Mouse (Mus musculus): ENCODE data around the gene Olfr305.
"Not testable (repeated sequence)": the region's sequence is repeated elsewhere in the genome, so short reads cannot be mapped to it uniquely, and the experiment has no call there.

The Olfr305 gene

DNA sequence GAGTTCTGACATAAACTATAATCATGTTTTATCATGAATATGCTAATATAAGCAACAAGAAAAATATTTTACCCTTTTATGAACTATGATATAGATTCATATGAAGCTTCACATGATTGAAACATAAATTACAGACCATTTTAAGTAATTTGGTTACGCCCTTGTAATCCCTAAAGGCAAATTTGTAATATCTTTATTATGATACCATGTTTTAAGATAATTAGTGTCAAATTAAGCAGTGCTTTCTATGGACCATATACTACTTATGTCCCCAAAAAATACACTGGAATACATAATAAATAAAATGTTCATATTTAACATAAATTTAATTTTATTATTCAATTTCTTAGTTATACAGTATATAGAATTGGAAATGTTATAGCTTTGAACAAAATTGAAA is at the start of gene Olfr305:
Gene Olfr305 (minus strand): TSS at position 101 of the 400 bp plus-strand sequence.
- no peak for DNase-seq

DNA sequence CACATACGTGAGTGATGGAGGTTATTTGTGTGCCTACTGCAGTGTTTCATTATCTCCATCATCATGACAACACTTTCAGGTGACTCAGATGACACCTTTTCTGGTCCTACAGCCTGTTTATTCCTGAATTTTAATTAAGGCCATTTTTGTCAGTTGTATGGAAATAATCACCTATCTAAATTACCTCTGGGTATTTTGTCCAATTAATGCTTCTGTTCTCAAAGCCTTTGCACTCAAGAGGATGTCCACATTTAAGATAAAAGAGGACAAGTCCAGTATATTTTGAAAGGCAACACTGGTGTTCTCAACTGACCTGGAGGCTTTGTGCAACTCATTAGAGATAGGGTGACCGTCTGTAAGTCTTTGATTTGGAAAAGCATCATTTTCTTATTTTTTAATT is 36.8 kb upstream of the Olfr305 start, which contains the start of gene Olfr301:
Gene Olfr301 (plus strand): TSS at position 301 of the 400 bp plus-strand sequence.
- DNase-seq: no peak

DNA sequence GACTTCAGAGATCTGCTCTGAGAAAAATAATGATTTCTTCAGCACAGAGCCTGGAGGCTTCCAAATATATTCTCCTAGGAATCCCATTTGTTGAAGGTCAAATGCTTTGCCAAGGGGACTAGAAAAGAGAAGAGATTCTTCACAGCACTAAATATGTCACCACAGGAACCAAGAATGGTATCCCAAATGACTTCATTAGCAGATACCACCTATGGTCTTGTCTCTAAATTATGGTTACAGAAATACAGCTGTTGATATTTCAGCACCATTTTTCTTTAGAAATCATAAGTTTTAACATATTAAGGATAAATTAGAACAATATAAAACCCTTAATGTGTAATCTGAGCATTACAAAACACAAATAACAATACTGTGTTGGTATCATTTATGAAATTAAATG is 31.0 kb upstream of the Olfr305 start, which contains the start of gene Olfr303:
Gene Olfr303 (minus strand): TSS at position 101 of the 400 bp plus-strand sequence.
- no peak for DNase-seq

DNA sequence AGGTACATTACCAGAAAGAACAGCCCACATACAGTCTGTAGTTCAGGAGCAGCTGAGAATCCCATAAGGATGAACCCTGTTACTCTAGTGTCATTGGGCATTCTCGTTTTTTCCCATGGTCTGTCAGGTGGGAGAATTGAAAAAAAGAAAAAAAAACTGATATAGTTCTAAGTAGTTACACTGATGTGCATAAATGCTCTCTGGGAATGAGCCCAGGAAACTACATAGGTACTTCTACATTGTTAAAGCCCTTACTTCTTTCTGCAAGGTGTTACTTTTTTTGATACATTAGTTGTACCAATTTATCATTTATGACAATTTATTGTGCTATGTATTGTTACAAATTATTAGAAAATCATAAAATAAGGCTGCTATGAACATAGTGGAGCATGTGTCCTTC is 19.8 kb upstream of the Olfr305 start, which contains the start of gene Olfr304:
Gene Olfr304 (minus strand): TSS at position 101 of the 400 bp plus-strand sequence.
- DNase-seq: no peak

DNA sequence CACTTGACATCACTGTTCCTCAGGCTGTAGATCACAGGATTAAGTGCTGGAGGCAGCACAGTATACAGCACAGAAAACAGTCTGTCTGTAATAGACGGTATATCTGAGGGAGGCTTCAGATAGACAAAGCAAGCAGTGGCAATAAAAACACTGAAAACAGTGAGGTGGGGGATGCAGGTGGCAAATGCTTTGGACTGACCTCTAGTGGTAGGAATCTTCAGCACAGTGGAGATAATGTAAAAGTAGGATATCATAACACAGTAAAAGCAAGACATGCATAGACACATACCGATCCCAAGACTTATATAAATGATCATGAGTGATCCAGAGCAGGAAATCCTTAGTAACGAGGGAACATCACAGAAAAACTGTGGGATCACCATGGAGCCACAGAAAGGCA is 19.0 kb upstream of the Olfr305 start:
- DNase-seq: no peak

DNA sequence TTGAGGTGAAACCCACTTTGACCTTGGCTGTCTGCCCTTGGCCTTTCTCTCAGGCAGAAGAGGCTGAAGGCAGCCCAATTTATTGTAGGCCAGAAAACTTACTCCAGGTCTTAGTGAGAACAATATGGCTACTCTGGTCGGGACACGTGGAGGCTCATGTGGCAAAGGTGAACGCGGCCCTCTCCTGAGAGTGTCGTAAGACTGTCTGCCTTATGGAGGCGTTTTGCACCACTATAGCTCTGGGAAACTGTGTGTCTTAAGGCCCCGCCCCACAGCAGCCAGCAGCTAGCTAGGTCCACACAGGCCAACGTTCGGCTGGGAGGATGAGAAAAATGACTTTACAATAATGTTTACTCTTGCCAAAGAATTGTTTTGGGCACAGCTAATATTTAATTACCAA is 20.4 kb downstream of the Olfr305 start:
- DNase-seq: not testable (repeated sequence)

DNA sequence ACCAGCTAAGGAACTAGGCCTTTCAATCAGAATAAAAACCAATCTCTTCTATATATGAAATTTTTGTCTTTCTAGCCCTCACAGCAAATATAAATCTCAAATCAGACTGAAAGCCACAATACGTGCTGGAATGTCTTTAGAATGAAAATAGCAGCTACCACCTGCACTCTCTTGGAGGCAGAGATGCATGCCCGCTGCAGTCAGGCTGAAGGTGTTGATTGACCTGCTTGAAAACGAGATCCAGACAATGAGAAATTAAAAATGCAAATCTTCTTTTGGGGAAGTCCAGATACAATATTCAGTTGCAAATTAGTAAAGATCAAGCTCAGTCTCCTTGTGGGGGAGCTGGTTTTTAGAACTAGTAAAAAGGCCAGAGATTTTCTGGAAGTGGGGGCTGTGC is 22.5 kb downstream of the Olfr305 start:
- DNase-seq: no peak

DNA sequence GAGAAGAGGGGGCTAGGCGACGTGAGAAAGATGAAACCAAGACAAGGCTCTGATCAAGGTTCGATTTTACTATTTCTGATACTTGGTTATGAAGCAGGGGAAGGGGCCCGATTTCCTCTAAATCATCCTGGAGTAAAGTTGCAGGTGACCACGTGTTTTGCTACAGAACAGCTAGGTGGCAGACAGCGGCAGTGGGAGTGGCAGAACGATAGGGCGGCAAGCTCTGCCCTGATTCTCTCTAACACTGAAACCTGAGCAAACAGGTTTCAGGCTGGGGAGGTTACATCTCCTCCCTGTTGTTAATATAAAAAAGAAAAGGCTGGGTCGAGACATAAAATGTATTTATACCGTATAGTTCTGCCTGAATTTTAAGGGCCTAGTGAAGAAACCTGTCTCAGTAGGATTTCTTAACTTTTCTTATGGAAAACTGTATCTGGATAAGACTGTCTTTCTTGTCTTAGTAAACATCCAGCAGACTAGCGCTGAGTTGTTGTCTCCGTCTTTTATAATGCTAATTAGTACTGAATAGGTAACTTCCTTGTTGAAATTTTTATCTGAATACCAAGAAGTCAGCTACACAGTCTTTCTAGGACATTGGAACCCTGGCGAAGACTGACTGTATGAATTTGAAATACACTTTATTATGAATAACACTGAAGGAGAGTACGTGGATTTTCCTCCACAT is 23.7 kb downstream of the Olfr305 start:
- DNase-seq: no peak

DNA sequence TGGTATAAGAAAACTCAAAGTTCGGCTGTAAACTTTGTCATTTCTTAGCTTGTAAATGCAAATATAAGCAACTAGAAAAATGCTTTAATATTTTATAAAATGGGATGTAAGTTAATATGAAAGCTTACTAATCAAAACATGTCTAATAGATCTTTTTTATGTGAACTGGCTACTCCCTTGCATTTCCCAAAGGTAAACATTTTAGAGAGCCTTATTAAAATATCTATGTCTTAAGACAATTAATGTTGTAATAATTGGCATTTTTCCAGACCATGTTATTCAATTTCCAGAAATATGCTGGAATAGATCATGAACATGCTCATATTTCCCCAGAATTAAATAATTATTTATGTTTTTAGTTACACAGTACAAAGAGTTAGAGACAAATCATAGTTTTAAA is 29.2 kb downstream of the Olfr305 start, which contains the start of gene Olfr307:
Gene Olfr307 (minus strand): TSS at position 101 of the 400 bp plus-strand sequence.
- no peak for DNase-seq

DNA sequence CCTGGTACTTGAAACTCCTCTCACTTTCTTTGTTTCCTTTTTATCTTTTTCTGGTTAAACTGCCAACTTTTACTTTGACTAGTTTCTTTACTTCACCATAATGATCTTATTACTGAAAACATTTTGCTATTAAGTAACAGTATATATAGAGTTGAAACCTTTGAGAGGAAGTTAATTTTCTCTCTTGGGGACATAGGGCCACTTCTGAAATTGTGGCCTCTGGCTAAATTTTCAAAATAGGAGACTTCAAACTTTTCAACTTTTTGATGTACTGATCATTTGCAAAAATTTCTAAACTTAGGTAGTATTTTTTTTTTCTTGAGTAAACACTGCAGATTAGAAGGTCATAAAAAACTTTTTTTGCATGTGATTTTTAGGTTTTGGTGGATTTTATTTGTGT is 41.2 kb downstream of the Olfr305 start, which contains the start of gene Olfr308:
Gene Olfr308 (minus strand): TSS at position 101 of the 400 bp plus-strand sequence.
- no peak for DNase-seq

DNA sequence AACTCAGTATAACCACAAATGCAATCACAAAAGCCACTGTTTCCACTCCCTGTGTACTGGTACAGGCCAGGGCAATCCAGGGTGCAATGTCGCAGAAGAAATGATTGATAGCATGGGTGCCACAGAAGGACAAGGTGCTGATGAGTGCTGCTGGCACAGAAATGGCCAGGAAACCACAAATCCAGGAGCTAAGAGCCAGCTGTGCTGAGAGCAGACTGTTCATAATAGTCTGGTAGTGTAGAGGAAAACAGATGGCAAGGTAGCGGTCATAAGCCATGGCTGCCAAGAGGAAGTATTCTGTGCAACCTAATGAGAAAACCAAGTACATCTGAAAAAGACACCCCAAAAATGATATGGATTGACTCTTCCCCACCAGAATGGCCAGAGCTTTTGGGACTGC is 45.4 kb downstream of the Olfr305 start:
- no peak for DNase-seq

DNA sequence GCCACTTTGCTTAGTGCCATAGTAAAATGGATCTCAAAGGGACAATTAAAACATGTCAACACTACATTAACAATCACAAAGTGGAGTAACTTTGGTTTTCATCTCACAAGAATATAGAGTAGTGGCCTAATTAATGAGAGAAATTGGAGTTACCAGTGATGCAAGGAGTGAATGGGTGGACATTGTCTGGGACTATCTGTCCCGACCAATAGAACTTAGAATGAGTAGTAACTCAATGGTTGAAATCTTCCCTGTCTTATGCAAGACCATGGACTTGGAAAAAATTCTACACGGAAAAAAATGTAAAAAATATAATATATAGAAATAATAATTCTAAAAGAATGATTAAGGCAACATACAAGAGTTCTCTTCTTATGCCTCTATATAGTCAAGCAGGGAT is 53.1 kb downstream of the Olfr305 start, which contains the start of gene Olfr309:
Gene Olfr309 (minus strand): TSS at position 101 of the 400 bp plus-strand sequence.
- no peak for DNase-seq

Measured in lung, adult 18-20 months (tissue).